Mouse (Mus musculus): ENCODE data around the gene Gm28043.
A peak's percentile ranks its signal among the peaks of the same experiment; 100 is the strongest.
"Not testable (repeated sequence)": the region's sequence is repeated elsewhere in the genome, so short reads cannot be mapped to it uniquely, and the experiment has no call there.

Gm28043 gene

DNA sequence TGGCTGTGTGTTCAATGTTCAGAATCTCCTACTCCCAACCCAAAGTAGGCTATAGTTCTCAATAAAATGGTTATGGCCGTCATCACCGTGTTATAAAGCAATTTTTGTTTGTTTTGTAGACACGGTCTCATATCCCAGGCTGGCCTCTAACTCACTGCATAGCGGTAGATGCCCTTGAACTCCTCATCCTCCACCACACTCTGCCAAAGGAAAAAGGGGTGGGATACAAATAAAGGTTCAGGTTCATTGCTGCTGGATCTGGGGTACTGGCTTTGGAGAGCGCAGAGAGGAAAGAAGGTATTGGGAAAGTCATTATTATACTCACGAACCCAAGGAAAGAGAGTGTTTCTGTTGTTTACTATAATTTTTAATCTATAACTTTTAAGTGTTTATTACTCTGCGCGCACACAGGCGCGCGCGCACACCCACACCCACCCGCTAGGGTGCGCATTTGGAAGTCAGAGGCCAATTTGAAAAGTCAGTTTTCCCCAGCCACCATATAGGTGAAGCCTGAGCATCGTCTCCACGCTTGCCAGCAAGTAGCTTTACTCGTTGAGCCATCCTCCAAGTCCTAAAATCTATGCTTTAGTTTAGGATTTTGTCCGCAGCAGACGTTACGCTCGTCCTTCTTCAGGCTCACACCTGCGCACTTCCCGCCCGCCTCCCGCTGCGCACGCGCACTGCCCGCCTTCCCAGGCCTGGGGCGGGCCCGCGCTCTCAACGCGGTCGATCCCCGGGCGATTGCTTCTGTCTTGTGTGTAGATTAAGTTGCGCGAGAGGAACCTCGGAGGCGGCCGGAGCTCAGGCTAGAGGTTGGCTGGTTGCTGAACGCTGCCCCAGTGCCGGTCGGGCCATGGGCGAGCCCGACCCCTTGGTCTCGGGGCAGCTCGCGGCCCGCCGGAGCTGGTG is at the start of gene Gm28043, which contains the start of gene Rnf8:
Gene Gm28043 (plus strand): TSS at position 762 of the 909 bp plus-strand sequence.
Gene Rnf8 (plus strand): TSS at position 676 of the 909 bp plus-strand sequence.
- peak; percentile 88 for DNase-seq (ENCODE audit: low spot score)

DNA sequence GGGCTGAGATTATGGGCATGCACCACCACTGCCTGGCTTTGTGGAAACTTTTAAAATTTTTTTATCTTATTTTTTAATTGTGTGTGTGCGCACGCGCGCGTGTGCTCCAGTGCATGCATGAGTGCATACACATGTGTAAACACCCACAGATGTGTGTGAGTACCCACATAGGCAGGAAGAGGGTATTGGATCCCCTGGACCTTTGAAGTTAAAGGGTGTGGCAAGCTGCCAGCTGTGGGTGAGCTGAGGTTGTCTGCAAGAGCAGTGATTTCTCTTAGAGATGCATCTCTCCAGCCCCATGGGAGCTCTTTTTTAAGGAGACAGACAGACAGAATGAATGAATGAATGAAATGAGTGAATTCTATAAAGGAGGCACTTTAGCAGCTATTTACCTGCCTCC is 49.2 kb upstream of the Gm28043 start:
- no peak for DNase-seq (ENCODE audit: low spot score)

DNA sequence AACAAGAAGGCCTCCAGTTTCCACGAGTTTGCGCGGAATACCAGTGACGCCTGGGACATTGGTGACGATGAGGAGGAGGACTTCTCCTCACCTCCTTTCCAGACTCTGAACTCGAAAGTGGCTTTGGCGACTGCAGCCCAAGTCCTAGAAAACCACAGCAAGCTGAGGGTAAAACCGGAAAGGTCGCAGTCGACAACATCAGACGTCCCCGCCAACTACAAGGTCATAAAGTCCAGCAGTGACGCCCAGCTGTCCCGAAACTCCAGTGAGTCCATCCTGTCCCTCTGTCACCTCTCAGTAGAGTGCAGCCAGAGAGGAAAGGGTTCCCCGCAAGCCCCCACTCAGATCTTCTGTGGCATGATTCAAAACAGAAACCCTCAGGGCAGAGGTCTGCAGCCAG is 46.2 kb upstream of the Gm28043 start:
- DNase-seq (ENCODE audit: low spot score), result no peak

DNA sequence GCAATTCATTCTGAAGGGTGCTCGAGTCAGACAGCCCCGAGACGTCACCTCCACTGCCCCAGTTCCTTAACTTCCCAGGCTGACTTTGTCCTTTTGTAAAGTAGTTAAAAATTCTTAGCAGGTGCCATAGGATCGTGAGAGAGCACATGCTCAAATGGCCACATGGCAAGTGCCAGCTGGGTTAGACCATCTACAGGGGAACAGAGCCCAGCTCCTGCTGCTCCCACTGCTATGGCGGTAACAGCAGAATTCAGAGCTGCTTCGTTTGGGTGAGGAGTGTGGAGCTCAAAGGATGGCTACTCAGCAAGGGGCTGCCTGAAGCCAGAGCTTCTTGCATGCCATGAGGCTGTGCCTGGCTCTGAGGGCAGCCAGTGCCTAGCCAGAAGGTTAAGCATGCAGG is 44.8 kb upstream of the Gm28043 start:
- DNase-seq (ENCODE audit: low spot score), result no peak

DNA sequence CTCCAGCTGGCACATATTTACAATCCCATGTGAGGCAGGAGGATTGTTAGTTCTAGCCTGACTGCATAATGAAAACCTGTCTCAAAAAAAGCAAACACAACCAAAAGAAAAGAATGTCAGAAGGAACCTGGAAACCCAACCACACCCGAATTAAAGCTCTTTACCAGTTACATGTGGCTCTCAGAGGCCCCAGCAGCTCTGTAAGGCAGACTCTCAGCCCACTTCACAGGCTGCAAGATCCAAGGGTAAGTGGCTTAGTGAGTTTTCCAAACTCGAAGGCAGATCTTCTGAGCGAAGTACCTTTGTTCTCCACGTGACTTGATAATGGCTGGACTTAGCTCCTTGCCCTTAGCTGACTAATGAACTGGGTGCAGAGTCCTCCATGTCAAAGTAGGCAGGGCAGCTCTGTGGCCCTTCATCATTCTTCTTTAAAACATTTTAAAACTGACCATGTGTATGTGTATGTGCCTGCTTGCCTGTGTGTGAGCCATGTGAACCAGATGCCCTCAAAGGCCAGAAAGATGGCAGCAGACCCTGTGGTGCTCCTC is 35.0 kb upstream of the Gm28043 start:
- no peak for DNase-seq (ENCODE audit: low spot score)

DNA sequence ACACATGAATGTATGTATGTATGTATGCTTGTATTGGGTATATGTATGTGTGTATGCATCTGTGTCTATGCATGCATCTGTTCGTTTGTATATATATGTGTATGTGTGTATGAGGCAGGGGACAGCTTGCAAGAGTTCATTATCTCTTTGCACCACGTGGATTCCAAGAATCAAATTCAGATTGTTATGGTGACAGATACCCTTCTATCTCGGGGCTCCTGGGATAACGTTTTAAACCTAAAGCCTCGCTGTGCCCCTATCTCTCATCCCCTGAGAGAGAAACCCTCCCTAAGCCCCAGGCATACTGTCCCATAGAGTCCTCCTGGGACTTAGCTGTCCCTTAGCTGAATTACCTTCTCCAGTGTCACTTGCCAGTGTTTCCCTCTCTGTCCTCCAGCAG is 31.1 kb upstream of the Gm28043 start:
- DNase-seq (ENCODE audit: low spot score), result no peak

DNA sequence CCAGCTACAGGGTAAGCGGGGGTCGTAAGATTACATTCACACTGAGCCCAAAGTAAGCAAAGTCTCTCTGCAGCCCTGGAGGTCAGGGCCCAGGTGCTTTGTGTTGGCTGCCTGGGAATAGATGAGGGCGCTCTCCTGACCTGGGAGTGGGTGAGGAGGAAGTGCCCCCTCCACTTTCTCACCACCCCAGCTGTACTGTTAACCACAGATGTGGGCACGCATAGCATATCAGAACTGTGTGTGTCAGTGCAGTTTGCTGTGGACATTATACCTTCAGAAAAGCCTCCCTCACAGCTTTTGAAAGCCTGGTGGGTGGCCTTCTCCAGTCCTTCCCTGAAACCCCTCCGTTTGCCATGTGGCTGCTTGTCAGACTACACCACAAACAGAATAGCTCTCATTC is 30.4 kb upstream of the Gm28043 start:
- no peak for DNase-seq (ENCODE audit: low spot score)

DNA sequence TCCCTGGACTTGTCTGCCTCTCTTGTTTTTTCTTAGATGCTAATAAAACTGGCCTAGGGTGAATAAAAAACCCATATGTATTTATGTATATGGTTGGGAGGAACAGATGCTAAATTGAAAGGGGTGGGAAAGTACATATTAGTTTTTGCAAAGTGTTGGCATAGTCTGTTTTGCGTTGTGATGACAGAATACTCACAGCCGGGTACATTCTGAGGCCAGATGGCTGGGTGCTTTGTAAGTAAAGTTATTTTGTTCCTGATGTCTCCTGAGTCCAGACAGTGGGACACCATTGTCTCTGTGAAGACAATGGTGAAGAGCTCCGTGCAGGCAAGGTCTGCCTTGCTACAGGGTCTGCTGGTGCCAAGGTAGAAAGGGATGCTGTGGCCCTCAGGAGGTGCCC is 29.9 kb upstream of the Gm28043 start:
- DNase-seq (ENCODE audit: low spot score), result no peak

DNA sequence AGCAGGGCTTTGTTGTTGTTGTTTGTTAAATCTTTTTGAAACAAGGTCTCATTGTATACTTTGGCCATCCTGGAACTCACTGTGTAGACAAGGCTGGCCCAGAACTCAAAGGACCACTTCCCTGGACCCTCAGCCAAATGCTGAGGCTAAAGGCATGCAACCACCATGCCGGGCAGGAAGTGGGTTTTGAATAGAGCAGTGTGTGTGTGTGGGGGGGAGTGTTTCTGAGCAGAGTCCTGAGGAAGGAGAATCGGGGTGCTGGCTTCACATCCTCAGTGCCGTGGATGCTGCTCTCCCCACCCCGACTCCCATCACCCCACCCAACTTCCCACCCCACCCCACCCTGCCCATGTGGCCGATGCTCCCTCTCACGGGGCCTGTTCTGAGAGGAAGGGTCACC is 29.2 kb upstream of the Gm28043 start:
- no peak for DNase-seq (ENCODE audit: low spot score)

DNA sequence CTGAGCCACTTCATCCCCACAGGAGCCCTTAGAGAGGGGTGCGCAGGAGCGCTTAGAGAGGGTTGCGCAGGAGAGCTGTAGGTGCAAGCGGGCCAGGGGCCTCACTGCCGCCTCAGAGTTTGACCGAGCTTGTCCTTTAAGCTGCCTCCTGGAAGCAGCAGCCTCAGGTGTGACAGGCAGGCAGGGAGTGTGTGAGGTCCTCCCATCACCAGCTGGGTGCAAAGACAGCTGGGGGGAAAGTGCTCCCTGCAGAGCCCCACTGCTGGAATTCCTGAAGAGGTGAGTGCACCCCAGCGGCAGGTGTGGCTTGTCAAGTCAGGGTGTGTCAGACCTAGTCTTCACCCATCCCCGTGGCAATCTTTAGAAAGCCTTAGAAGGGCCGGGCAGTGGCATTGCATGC is 27.8 kb upstream of the Gm28043 start:
- DNase-seq (ENCODE audit: low spot score), result no peak

DNA sequence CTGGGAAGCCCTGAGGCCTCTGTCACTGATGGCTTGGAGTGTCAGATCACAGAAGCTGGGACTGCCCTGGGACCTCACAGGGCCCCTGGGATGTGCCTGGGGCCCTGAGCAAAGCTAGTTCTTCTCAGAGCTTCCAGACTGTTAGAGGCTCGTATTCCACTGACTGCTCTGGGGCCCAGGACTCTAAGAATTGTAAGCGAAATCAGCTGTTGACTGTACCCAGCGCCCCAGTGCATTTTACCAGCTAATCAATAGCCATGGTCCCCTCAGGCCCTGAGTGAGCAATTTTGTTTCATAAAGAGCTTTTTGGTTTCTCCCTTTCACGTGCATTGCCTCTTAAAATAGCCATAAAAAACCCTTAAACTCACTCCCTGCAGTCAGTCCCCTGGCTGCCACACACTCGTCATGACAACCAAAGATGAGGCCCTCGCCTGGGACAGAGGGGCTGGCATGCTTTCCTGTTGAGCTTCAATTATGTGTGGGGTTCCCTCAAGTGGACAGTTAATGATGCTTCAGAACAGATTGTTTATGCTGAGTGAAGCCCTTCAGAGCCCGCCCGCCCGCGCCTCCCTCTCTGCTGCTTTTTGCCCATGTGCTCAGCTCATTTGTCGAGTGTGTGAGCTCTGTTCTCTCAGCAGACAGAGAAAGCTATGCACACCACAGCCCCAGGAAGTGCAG is 25.3 kb upstream of the Gm28043 start:
- no peak for DNase-seq (ENCODE audit: low spot score)

DNA sequence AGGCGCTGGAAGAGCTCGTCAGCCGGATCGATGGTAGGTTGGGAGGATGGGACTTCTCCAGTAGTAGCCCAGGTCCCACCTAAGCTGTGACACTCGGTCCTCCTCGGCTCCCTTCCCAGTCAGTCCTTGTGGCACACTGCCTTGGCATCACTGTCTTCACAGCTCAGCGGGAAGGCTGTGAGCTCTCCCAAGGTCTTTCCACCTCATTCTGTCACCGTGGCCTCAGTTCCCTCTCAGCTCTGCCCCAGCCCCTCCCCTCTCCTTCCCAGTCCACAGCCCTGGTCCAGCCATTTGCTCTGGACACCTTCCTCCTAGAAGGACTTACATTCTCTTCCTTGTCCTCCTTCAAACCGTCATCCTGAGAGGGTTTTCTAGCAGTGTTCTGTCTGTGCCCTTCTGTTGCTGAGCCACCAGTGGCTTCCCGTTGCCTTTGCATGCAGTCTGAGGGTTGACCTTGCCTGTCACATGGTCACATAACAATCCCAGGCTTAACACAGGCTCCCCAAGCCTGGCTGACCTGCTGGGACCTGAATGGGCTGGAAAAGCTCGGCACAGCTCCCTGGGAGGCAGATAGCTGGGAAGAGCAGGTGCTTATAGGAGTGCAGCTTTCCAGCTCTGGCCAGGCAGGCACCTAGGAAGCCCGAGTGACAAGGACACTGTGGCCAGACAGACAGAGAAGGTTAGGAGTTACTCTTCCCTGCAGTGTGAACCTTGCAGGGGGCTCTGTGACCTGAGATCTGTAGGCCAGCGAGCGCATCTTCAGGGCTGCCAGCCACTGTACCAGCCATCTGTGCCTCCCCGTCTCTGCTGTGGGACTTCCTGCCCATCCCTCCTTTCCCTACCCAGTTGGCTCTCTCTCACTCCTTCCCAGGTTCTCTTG is 18.5 kb upstream of the Gm28043 start:
- DNase-seq (ENCODE audit: low spot score), result no peak

DNA sequence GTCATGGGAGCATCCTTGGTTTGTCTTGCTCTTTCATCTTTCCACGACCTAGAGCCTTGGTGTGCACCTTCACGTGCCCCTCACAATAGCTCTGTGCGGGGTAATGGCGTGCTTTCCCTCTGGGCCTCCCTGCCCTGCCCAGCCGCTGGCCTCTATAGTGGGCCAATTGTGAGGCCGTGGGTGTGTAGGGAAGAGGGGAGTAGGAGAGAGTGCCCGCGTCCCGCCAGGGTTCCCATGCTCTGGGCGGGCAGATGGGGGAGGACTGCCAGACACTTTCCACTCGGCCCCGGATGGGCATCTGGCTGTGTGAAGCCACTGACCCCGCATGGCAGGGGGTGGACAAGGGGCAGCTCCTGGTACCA is 17.9 kb upstream of the Gm28043 start:
- DNase-seq (ENCODE audit: low spot score), result no peak

DNA sequence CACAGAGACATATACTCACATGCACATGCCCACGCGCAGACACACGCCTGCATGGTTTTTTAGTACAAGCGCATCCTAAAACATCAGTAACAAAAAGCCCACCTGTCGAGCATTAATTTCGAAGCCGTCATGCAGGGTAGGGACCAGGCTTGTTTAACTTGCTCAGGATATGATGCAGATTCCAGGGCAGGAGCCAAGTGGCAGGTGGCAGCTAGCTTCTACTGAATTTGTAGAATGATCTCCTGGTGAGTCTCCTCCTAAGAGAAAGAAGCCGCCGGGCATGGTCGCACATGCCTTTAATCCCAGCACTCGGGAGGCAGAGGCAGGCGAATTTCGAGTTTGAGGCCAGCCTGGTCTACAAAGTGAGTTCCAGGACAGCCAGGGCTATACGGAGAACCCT is 15.6 kb upstream of the Gm28043 start:
- DNase-seq (ENCODE audit: low spot score), result no peak

DNA sequence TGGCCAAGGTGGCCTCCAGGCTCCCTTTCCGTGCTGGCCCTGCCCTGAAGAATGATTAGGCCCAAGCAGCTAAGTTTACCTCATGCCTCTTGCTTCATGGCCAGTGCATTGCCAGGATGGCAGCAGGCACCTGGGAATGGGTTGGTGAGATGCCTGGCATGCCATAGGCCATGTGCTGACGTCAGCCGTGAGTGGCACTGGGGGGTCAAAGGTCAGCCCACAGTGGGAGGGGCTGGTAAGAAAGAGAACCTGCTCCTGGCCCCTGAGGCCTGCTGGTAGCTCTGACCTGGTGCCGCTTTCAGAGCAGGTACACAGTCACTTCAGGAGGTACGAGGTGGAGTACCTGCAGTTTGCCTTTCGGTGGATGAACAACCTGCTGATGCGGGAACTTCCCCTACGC is 15.1 kb upstream of the Gm28043 start:
- DNase-seq (ENCODE audit: low spot score), result no peak

DNA sequence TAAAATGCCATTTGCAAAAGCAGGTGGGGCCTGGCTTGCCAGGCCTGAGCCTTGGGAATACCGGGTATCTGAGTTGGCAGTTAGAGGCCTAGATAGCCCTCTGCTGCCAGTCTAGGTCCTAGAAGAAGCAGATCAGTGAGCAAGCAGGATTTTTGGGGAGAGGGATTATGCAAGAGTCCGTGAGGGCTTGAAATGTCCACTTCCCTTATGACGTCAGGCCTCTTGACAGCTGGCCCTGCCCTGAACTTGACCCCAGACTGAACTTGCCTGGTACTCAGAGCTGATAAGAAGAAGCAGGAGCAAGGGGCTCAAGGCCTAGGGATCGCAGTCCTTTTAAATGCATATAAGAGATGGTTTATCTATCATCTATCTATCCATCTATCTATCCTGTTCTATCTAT is 13.3 kb upstream of the Gm28043 start:
- DNase-seq (ENCODE audit: low spot score), result no peak

DNA sequence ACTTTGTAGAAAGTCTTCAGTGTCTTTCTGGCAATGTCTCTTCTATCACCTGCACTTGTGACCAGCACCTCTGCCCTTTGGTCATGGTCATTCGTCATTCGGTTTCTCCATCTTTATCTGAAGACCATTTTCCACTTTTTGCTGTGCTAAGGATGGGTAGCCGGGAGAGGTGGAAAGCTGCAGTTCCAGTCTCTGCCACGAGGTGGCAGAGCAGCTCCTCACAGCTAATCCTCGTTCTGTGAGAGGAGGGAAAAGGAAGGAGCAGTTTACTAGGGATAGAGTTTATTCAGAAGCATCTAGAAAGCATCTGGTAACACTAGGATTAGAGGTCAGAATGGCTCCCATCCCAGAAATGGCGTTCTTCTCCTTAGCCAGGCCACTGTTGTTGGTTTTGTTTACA is 11.4 kb upstream of the Gm28043 start:
- peak; percentile 59 for DNase-seq (ENCODE audit: low spot score)

DNA sequence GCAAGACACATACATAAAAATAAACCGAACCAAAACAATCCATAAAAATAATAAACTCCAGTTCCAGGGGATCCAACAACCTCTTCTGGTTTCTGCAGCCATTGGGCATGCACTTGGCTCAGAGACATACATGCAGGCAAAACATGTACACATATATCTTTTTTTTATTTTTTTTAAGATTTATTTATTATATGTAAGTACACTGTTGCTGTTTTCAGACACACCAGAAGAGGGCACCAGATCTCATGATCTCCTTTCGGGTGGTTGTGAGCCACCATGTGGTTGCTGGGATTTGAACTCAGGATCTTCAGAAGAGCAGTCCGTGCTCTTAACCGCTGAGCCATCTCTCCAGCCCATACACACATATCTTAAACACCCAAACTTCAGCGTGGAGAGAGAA is 1.2 kb upstream of the Gm28043 start:
- DNase-seq (ENCODE audit: low spot score), result not testable (repeated sequence)

DNA sequence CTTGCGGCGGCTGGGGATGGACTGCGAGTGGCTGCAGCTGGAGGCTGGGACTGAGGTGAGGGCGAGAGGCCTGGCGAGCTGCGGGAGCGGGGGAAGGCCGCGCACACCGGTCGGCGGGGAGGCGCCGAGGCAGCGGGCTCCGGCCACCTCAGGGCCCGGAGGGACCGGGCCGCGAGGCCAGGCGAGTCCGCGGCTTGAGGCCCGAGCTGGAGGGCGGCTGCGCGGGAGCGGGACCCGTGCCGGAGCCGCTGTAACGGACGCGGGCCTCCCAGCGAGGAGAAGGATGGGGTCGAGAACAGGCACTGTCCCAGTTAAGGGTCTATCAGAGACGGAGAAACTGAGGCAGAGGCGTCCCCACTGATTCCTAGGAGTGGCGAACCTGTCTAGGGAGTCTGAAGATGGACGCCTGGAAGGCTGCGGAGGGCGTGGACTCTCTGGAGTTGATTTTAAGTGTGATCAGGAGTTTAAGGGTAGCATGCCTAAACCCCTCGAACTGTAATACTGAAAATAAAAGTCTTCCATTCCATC is 412 bp downstream of the Gm28043 start:
- DNase-seq (ENCODE audit: low spot score), result no peak

DNA sequence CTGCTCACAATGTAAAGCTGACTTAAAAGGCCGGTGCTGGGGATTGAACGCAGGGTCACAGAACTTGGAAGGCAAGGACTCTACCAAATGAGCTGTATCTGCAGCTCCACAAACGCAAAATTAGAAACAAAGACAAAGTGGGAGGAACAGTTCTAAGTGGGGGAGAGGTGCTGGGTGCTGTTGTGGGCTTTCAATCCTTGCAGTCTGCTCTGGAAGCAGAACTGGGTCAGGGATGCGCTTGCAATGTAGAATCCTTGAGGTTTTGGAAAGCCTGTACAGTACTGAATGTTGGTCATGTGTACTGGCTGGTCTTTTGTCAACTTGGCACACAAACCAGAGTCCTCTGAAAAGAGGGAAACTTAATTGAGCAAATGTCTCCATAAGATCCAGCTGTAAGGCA is 940 bp downstream of the Gm28043 start:
- DNase-seq (ENCODE audit: low spot score), result no peak

DNA sequence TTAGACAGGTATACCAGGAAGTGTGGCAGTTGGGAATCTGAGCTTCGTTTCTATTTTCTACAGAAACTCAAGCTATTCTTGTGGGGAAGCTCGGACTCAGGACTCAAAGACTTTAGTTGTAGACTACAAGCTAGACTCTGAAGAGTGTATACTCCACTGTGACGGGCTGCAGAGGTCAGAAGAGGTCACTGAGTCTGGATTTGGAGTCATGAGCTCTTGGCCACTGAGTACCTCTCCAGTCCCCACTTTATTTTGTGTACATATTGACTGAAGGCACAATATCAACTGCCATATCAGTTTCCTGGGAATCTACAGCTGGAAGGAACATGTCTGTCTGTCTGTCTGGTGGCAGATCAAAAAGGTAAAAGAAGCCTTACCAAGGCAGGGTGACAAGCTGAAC is 4.6 kb downstream of the Gm28043 start:
- DNase-seq (ENCODE audit: low spot score), result no peak

DNA sequence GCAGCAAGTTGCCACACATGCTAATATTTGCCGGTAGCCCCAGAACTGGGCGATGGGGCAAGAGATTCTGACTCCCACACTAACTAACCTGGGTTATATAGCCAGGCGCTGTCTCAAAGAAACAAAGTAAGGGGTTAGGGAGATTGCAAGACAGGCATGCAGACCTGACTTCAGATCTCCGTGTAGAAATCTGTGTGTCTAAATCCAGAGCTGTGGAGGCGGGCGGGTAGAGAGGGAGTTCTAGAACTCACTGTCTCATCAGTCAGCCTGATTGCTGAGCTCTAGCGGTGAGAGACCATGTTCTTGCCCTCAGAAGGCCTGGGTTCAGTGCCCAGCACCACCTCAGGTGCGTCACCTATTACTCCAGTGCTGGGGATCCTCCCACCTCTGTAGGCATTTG is 8.8 kb downstream of the Gm28043 start:
- DNase-seq (ENCODE audit: low spot score), result no peak

Data from ovary, postnatal 10 days (tissue).